Mouse (Mus musculus): ENCODE results near the gene Prm2. TPM values are rescaled to one million over a fixed set of nuclear protein-coding genes. Genes with fewer than 3 reads are reported as not detected.
A peak's percentile ranks its signal among the peaks of the same experiment; 100 is the strongest.

Gene Prm2
- polyA plus RNA-seq (2014; fragmentation: Nextera tagmentation; extraction: Ambion mirVana): not detected in 2 replicates

DNA sequence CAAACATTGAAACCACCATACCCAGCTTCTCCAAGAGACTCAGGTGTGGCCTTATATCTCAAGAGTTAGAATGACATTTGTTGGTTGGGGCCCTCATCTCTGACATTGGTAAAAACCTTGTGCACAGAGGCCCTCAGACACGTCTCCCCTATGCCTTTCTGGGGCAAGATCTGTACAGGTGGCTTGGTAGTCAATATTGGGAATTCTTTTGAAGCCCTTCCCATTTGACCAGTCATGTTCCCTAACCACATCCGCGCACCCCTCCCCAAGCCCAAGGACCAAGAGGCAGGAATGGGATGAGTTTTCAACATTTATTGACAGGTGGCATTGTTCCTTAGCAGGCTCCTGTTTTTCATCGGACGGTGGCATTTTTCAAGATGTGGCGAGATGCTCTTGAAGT, at the start of gene Prm2:
Gene Prm2, minus strand, starts transcription at position 101 of the 400 bp plus-strand sequence.
- no peak within 1 kb of the TSS for H3K27ac ChIP-seq (ENCODE audit: low read depth, low read length)
- no peaks in the 10 kb centered on the region for H3K4me1 ChIP-seq (replicated peaks; ENCODE audit: control insufficient read depth, insufficient read depth, low read length)
- H3K27me3 ChIP-seq (replicated peaks; ENCODE audit: control insufficient read depth, insufficient read depth, low read length): peaks cover 31% of the 10 kb centered on the region
- H3K4me2 ChIP-seq: no peak within 1 kb of the TSS
- no peak within 1 kb of the TSS for H3K4me3 ChIP-seq (ENCODE audit: low read depth, low read length)
- DNase-seq (ENCODE audit: low spot score): no peak
- ATAC-seq (replicated peaks; ENCODE audit: low FRiP score): no peak
- no peak within 1 kb of the TSS for H3K9ac ChIP-seq (ENCODE audit: low read depth, low read length)
- 66% methylated on average over 6 of the region's 6 CpGs for WGBS
- no peaks in the 10 kb centered on the region for H3K36me3 ChIP-seq (ENCODE audit: control insufficient read depth, insufficient read depth, low read length)
- no peaks in the 10 kb centered on the region for H3K9me3 ChIP-seq (ENCODE audit: control insufficient read depth, low read length)

DNA sequence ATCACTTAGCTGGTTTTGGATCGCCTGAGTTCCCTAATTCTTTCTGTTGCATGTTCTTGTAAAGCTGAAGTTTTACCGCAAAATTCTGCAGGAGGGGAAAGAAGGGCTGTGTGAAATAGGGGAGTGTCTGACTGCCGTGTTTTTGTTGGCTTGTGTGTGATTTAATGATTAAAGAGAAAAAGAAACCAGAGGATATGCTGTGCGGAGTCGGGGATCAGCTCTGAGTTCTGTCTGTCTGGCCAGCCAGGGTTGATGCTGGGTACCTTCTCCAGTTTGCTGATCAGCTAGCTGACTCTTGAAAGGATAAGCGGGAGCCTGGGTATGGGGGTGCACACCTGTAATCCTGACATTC, 48.4 kb upstream of the Prm2 start:
- no peaks in the 10 kb centered on the region for H3K27me3 ChIP-seq (replicated peaks; ENCODE audit: control insufficient read depth, insufficient read depth, low read length)
- H3K36me3 ChIP-seq (ENCODE audit: control insufficient read depth, insufficient read depth, low read length): no peaks in the 10 kb centered on the region
- DNase-seq (ENCODE audit: low spot score): no peak
- peak overlapping the region; percentile 58 for H3K4me2 ChIP-seq
- no peak overlapping the region for H3K9ac ChIP-seq (ENCODE audit: low read depth, low read length)
- H3K4me3 ChIP-seq (ENCODE audit: low read depth, low read length): no peak overlapping the region
- H3K9me3 ChIP-seq (ENCODE audit: control insufficient read depth, low read length): no peaks in the 10 kb centered on the region
- H3K27ac ChIP-seq (ENCODE audit: low read depth, low read length): no peak overlapping the region
- peaks cover 14% of the 10 kb centered on the region for H3K4me1 ChIP-seq (replicated peaks; ENCODE audit: control insufficient read depth, insufficient read depth, low read length)
- WGBS: 28% methylated on average over 6 of the region's 6 CpGs
- no peak for ATAC-seq (replicated peaks; ENCODE audit: low FRiP score)

DNA sequence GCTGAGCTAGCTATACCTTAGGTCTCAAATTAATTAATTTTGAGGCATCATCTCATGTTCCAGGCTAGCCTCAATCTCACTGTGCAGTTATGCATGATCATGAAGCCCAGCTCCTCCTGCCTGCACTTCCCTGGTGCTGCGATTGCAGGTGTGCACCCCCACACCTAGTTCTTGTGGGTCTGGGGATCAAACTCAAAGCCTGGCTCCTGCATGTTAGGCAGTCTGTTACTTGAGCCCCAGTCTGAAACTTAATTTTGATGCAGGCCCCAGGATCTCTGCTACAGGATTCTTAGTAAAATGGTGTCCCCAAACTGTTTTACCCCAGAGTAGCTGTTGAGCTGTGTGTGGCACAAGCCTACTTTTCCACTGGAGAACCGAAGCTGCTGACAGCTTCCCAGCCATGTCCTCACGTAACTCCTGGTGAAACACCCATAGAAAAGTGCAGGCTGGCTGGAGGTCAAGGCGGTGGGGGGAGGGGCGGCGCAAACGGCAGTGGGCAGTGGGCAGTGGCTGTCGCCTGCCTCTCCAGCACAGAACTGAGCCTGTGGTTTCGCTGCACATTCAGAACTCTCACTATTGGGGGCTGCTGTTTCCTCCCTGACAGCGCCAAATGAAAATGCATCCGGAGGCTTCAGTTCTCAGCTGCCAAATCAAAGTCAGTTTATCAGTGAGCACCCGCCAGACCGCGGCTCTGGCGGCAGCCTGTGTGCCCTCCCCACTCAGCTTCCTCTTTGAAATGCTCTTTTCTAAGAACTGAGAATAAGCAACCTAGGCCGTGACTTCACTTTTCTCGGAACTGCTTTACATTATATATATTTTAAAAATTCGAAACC, 47.8 kb upstream of the Prm2 start:
- Histone ChIP-seq H3K27me3 (replicated peaks; ENCODE audit: control insufficient read depth, insufficient read depth, low read length) (no peaks in the 10 kb centered on the region), H3K4me2 (peak overlapping the region; percentile 58), H3K4me3 (ENCODE audit: low read depth, low read length) (0 out of 2 replicates have a peak overlapping the region, but pooled peaks have one; percentile 12), H3K36me3 (ENCODE audit: control insufficient read depth, insufficient read depth, low read length) (no peaks in the 10 kb centered on the region), H3K27ac (ENCODE audit: low read depth, low read length) (peak overlapping the region; percentile 24; the same call in 1 of the 2 replicates), H3K9ac (ENCODE audit: low read depth, low read length) (0 out of 2 replicates have a peak overlapping the region, but pooled peaks have one; percentile 5), H3K4me1 (replicated peaks; ENCODE audit: control insufficient read depth, insufficient read depth, low read length) (peaks cover 14% of the 10 kb centered on the region), H3K9me3 (ENCODE audit: control insufficient read depth, low read length) (no peaks in the 10 kb centered on the region)
- peak; percentile 61 for DNase-seq (ENCODE audit: low spot score)
- ATAC-seq (replicated peaks; ENCODE audit: low FRiP score): peak; percentile 66
- WGBS: 8% methylated on average over 18 of the region's 18 CpGs

DNA sequence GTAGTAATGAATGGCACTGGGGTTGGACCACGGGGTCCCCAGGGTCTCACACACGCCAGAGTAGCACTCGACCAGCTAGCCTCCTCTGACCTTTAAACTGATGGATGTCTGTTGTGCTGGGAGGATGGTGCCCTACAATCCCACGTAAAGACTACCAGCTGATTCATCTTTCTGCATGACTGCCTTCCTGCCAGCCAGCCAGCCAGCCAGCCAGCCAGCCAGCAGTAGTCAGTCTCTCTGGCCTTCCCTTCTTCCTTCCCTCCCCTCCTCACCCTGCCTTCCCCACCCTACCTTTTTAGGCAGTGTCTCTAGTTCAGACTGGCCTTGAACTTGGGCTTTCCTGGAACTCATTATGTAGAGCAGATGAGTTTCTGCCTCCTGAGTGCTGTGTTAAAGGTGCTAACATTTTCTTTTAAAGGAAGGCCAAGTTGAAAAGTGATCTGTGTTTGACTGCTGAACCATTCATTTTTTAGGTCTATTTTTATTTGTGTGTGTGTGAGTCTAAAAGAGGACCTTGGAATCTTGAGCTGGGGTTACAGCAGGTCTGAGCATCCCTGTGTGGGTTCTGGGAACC, 46.4 kb upstream of the Prm2 start:
- Histone ChIP-seq H3K27ac (ENCODE audit: low read depth, low read length) (no peak overlapping the region), H3K27me3 (replicated peaks; ENCODE audit: control insufficient read depth, insufficient read depth, low read length) (no peaks in the 10 kb centered on the region), H3K4me2 (no peak overlapping the region), H3K4me1 (replicated peaks; ENCODE audit: control insufficient read depth, insufficient read depth, low read length) (peaks cover 21% of the 10 kb centered on the region), H3K36me3 (ENCODE audit: control insufficient read depth, insufficient read depth, low read length) (no peaks in the 10 kb centered on the region), H3K9me3 (ENCODE audit: control insufficient read depth, low read length) (no peaks in the 10 kb centered on the region), H3K4me3 (ENCODE audit: low read depth, low read length) (no peak overlapping the region), H3K9ac (ENCODE audit: low read depth, low read length) (no peak overlapping the region)
- 73% methylated on average over 4 of the region's 4 CpGs for WGBS
- DNase-seq (ENCODE audit: low spot score) (no peak), ATAC-seq (replicated peaks; ENCODE audit: low FRiP score) (no peak)

DNA sequence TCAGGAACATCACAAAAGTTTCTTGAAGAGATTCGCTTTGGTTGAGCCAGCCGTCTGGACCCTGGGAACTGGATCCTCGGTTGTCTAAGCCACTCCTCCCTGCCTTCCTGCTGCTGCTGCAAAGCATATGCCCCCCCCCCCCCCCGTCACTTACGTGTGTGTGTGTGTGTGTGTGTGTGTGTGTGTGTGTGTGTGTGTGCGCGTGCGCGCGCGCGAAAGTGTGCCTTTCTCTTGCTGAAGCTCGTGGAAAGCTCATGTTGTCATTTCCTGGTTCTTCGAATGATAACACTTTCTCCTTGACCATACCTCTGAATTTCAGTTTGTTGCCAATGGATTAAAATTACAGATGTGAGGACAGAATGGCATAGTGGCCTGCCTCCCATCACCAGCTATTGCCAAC, 44.1 kb upstream of the Prm2 start:
- Histone ChIP-seq H3K27ac (ENCODE audit: low read depth, low read length) (no peak overlapping the region), H3K9ac (ENCODE audit: low read depth, low read length) (no peak overlapping the region), H3K4me2 (no peak overlapping the region), H3K36me3 (ENCODE audit: control insufficient read depth, insufficient read depth, low read length) (no peaks in the 10 kb centered on the region), H3K4me3 (ENCODE audit: low read depth, low read length) (no peak overlapping the region), H3K9me3 (ENCODE audit: control insufficient read depth, low read length) (no peaks in the 10 kb centered on the region), H3K4me1 (replicated peaks; ENCODE audit: control insufficient read depth, insufficient read depth, low read length) (peaks cover 27% of the 10 kb centered on the region), H3K27me3 (replicated peaks; ENCODE audit: control insufficient read depth, insufficient read depth, low read length) (no peaks in the 10 kb centered on the region)
- ATAC-seq (replicated peaks; ENCODE audit: low FRiP score) (no peak), DNase-seq (ENCODE audit: low spot score) (no peak)
- 92% methylated on average over 12 of the region's 14 CpGs for WGBS

DNA sequence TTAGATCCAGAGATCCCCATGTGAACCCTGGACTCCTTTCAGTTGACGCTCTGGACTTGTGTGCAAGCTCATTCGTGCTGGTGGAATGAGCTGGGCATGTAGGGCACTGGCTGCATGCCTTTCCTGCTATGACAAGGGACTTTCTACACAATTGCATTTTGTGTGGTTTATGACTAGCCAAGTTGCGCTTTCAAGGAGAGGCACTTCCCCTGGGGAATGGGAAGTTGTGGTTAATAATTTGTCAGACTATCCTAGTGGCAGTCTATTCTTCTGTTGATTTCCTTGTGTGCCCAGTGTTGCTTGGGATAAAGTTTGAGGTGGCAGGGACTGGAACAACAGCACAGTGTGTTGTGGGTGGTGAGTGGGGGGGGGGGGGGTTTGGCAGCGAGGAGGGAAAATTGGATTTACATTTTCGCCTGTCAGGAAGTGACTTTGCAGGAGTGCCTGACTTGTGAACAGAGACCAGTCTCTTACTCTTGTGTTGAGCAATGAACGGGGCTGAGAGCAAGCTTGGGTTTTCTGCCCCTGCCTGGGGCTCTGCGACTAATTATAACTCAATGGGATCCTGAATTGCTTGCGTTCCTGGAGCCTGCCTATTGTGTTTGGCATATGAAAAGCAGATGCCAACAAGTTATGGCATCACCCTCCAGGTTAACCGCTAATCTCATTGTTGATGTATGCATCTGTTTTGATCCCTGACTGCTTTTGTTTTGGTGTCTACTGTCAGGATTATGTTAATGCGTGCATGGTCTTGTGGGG, 42.7 kb upstream of the Prm2 start:
- no peak overlapping the region for H3K4me3 ChIP-seq (ENCODE audit: low read depth, low read length)
- WGBS: 44% methylated on average over 10 of the region's 10 CpGs
- no peak overlapping the region for H3K4me2 ChIP-seq
- no peaks in the 10 kb centered on the region for H3K27me3 ChIP-seq (replicated peaks; ENCODE audit: control insufficient read depth, insufficient read depth, low read length)
- H3K9ac ChIP-seq (ENCODE audit: low read depth, low read length): no peak overlapping the region
- H3K9me3 ChIP-seq (ENCODE audit: control insufficient read depth, low read length): no peaks in the 10 kb centered on the region
- H3K27ac ChIP-seq (ENCODE audit: low read depth, low read length): no peak overlapping the region
- peaks cover 19% of the 10 kb centered on the region for H3K4me1 ChIP-seq (replicated peaks; ENCODE audit: control insufficient read depth, insufficient read depth, low read length)
- DNase-seq (ENCODE audit: low spot score) (no peak), ATAC-seq (replicated peaks; ENCODE audit: low FRiP score) (no peak)
- no peaks in the 10 kb centered on the region for H3K36me3 ChIP-seq (ENCODE audit: control insufficient read depth, insufficient read depth, low read length)

DNA sequence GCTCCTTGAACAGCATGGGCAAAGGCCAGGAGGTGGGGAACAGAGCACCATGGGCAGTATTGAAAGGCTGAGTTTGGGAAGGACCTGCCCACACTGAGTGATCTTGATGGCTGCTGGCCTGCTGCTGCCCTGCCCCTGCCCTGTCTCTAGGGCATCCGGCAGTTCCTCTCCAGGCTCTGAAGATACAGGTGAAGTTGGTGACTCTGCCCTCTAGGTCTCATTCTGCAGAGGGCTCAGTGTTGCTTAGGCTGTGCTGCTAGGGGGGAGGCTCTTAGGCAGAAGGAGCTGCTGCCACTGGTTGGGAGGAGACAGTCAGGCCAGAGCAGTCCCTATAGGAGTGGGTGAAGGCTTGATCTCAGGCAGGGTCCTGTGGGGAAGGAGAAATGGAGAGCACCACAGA, 42.0 kb upstream of the Prm2 start:
- Histone ChIP-seq H3K4me1 (replicated peaks; ENCODE audit: control insufficient read depth, insufficient read depth, low read length) (peaks cover 13% of the 10 kb centered on the region), H3K9ac (ENCODE audit: low read depth, low read length) (no peak overlapping the region), H3K27me3 (replicated peaks; ENCODE audit: control insufficient read depth, insufficient read depth, low read length) (0 out of 2 replicates have a peak, but pooled peaks cover 3% of the 10 kb centered on the region), H3K27ac (ENCODE audit: low read depth, low read length) (no peak overlapping the region), H3K4me3 (ENCODE audit: low read depth, low read length) (no peak overlapping the region), H3K9me3 (ENCODE audit: control insufficient read depth, low read length) (no peaks in the 10 kb centered on the region), H3K36me3 (ENCODE audit: control insufficient read depth, insufficient read depth, low read length) (no peaks in the 10 kb centered on the region), H3K4me2 (no peak overlapping the region)
- DNase-seq (ENCODE audit: low spot score) (no peak), ATAC-seq (replicated peaks; ENCODE audit: low FRiP score) (no peak)
- WGBS: 70% methylated on average over 1 of the region's 1 CpGs

DNA sequence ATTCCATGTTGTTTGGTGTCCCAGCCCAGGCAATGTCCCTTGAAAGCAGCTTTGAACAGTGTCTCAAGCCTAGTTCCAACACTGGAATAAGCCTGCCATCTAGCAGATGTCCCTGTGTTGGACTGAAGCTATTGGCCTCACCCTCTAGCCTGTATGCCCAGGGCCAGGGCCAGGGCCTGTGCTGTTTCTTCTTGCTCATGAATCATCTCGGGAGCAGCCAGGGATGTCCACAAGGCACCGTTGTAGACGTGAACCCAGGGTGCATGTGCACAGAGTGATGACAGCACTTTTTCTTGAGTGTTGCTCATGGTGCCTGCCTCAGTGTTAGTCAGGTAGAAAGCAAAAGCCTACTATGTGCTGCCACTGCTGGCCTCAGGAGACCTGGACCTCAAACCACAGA, 41.3 kb upstream of the Prm2 start:
- no peak for ATAC-seq (replicated peaks; ENCODE audit: low FRiP score)
- Histone ChIP-seq H3K9me3 (ENCODE audit: control insufficient read depth, low read length) (no peaks in the 10 kb centered on the region), H3K27me3 (replicated peaks; ENCODE audit: control insufficient read depth, insufficient read depth, low read length) (0 out of 2 replicates have a peak, but pooled peaks cover 3% of the 10 kb centered on the region), H3K4me2 (no peak overlapping the region), H3K9ac (ENCODE audit: low read depth, low read length) (no peak overlapping the region), H3K4me3 (ENCODE audit: low read depth, low read length) (no peak overlapping the region), H3K27ac (ENCODE audit: low read depth, low read length) (no peak overlapping the region), H3K4me1 (replicated peaks; ENCODE audit: control insufficient read depth, insufficient read depth, low read length) (peaks cover 13% of the 10 kb centered on the region), H3K36me3 (ENCODE audit: control insufficient read depth, insufficient read depth, low read length) (no peaks in the 10 kb centered on the region)
- 75% methylated on average over 3 of the region's 3 CpGs for WGBS
- no peak for DNase-seq (ENCODE audit: low spot score)
